Mouse (Mus musculus): ENCODE results near the gene Gpr153. TPM values are rescaled to one million over a fixed set of nuclear protein-coding genes. Genes with fewer than 3 reads are reported as not detected.

Gpr153 gene
- polyA plus RNA-seq, 1 experiment from 2014 or later = 13.1 TPM

- 82% methylated on average over 9 of the region's 9 CpGs for WGBS
- Histone ChIP-seq H3K4me1 (peaks cover 11% of the 10 kb centered on the region; the same call in 1 of the 2 replicates), H3K9me3 (replicated peaks) (no peaks in the 10 kb centered on the region), H3K4me2 (replicated peaks) (no peak overlapping the region), H3K4me3 (no peak overlapping the region), H3K27ac (no peak overlapping the region), H3K27me3 (peaks cover 40% of the 10 kb centered on the region), H3K36me3 (peaks cover 41% of the 10 kb centered on the region), H3K9ac (no peak overlapping the region)
- ATAC-seq (ENCODE audit: low FRiP score) = no peak
These were observed 33.5 kb downstream of the Gpr153 start for GRCm38 (mm10) chr4:152307542-152307941.

DNA sequence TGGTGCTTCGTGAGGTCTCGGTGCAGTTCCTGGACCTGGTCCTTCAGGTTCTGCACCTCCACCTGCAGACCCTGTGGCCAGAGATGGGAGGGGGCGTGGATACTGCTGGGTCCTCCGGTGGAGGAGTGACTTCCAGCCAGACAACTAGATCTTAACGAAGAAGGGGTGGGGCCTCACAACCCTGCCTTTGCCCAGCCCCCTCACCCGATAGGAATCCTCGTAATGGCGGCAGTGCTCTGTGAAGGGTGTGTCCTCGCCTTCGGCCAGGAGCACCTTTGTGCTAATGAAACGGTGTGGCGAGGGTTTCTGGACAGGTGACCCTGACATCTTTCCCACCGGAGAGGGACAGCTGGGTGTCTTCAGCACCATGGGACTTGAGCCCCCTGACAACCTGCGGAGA, 38.2 kb downstream of the Gpr153 start:
- no peak for ATAC-seq (ENCODE audit: low FRiP score)
- peaks cover 13% of the 10 kb centered on the region for H3K36me3 ChIP-seq
- peaks cover 87% of the 10 kb centered on the region for H3K27me3 ChIP-seq
- 4% methylated on average over 14 of the region's 14 CpGs for WGBS
- no peak overlapping the region for H3K9ac ChIP-seq
- H3K9me3 ChIP-seq (replicated peaks) = no peaks in the 10 kb centered on the region
- H3K4me2 ChIP-seq (replicated peaks) = peak overlapping the region; percentile 19; the same call in 1 of the 2 replicates
- peak overlapping the region; percentile 4; the same call in 1 of the 2 replicates for H3K4me3 ChIP-seq
- peaks cover 28% of the 10 kb centered on the region for H3K4me1 ChIP-seq
- H3K27ac ChIP-seq = no peak overlapping the region

GRCm38 (mm10) chr4:152313211-152313632, 39.2 kb downstream of the Gpr153 start:
- H3K36me3 ChIP-seq = peaks cover 9% of the 10 kb centered on the region
- peaks cover 97% of the 10 kb centered on the region for H3K27me3 ChIP-seq
- H3K4me1 ChIP-seq = peaks cover 28% of the 10 kb centered on the region
- under 1% methylated on average over 29 of the region's 29 CpGs for WGBS
- H3K9ac ChIP-seq = peak overlapping the region; percentile 44; the same call in 1 of the 2 replicates
- no peaks in the 10 kb centered on the region for H3K9me3 ChIP-seq (replicated peaks)
- ATAC-seq (ENCODE audit: low FRiP score) = 0 out of 2 replicates have a peak, but pooled peaks have one; percentile 29
- peak overlapping the region; percentile 54 for H3K4me2 ChIP-seq (replicated peaks)
- H3K27ac ChIP-seq = no peak overlapping the region
- H3K4me3 ChIP-seq = peak overlapping the region; percentile 33

GRCm38 (mm10) chr4:152313934-152314333, 39.9 kb downstream of the Gpr153 start:
- H3K36me3 ChIP-seq = peaks cover 2% of the 10 kb centered on the region
- peaks cover 35% of the 10 kb centered on the region for H3K4me1 ChIP-seq
- peak overlapping the region; percentile 54 for H3K4me2 ChIP-seq (replicated peaks)
- ATAC-seq (ENCODE audit: low FRiP score) = no peak
- H3K27me3 ChIP-seq = peaks cover 100% of the 10 kb centered on the region
- H3K4me3 ChIP-seq = peak overlapping the region; percentile 33
- H3K9ac ChIP-seq = no peak overlapping the region
- no peak overlapping the region for H3K27ac ChIP-seq
- no peaks in the 10 kb centered on the region for H3K9me3 ChIP-seq (replicated peaks)

GRCm38 (mm10) chr4:152315498-152316213, 41.6 kb downstream of the Gpr153 start:
- no peak overlapping the region for H3K27ac ChIP-seq
- 1% methylated on average over 43 of the region's 43 CpGs for WGBS
- no peak for ATAC-seq (ENCODE audit: low FRiP score)
- peaks cover 85% of the 10 kb centered on the region for H3K27me3 ChIP-seq
- peaks cover 36% of the 10 kb centered on the region for H3K4me1 ChIP-seq
- H3K9me3 ChIP-seq (replicated peaks) = no peaks in the 10 kb centered on the region
- H3K36me3 ChIP-seq = no peaks in the 10 kb centered on the region
- H3K4me3 ChIP-seq = peak overlapping the region; percentile 25
- peak overlapping the region; percentile 49 for H3K4me2 ChIP-seq (replicated peaks)
- H3K9ac ChIP-seq = peak overlapping the region; percentile 23; the same call in 1 of the 2 replicates

GRCm38 (mm10) chr4:152317631-152318033, 43.6 kb downstream of the Gpr153 start:
- no peak for ATAC-seq (ENCODE audit: low FRiP score)
- 82% methylated on average over 6 of the region's 6 CpGs for WGBS
- H3K4me1 ChIP-seq = peaks cover 28% of the 10 kb centered on the region
- H3K4me2 ChIP-seq (replicated peaks) = no peak overlapping the region
- no peaks in the 10 kb centered on the region for H3K36me3 ChIP-seq
- no peaks in the 10 kb centered on the region for H3K9me3 ChIP-seq (replicated peaks)
- H3K4me3 ChIP-seq = no peak overlapping the region
- H3K27me3 ChIP-seq = peaks cover 65% of the 10 kb centered on the region
- H3K27ac ChIP-seq = no peak overlapping the region
- no peak overlapping the region for H3K9ac ChIP-seq

DNA sequence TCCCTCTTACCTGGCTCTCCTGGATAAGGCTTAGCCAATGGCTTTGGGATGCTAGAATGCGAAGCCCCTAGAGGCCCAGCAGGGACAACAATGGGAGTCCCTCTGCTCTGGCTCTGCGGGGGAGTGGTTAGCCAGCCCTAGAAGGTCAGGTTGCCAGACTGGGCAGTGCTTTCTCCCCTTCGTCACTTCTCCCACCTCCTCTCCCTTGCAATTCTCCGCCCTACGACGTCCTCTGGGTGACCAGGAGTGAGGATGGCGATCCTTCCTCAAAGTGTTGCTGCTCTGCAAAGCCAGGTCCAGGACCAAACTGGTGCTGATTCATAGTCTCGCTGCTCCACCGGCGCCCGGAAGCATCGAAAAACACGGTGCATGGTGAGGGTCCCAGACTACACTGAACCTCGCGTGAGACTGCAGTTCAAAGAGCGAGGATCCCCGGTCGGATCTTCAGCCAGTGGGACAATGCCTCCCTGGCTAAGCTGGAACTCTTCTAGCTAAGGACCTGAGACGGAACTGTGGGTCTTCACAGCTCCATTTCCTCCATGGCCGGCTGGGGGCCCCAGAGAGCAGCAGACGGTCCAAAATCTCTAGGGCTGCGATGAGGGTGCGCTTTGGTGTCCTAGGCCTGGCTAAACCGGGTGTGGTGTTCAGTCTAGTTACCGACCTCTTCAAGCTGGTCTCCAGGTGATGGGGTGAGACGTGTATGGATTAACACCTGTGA, 44.6 kb downstream of the Gpr153 start, which contains the start of gene Rnf207:
Rnf207 (minus strand) TSS at position 477 of the 718 bp plus-strand sequence.
- peak within 1 kb of the TSS; percentile 18 for H3K4me3 ChIP-seq
- H3K9me3 ChIP-seq (replicated peaks) = no peaks in the 10 kb centered on the region
- no peak for ATAC-seq (ENCODE audit: low FRiP score)
- H3K9ac ChIP-seq = peak within 1 kb of the TSS; percentile 41; the same call in 1 of the 2 replicates
- peak within 1 kb of the TSS; percentile 35 for H3K4me2 ChIP-seq (replicated peaks)
- 3% methylated on average over 26 of the region's 26 CpGs for WGBS
- H3K27me3 ChIP-seq = peaks cover 55% of the 10 kb centered on the region
- H3K36me3 ChIP-seq = no peaks in the 10 kb centered on the region
- no peak within 1 kb of the TSS for H3K27ac ChIP-seq
- H3K4me1 ChIP-seq = peaks cover 18% of the 10 kb centered on the region

DNA sequence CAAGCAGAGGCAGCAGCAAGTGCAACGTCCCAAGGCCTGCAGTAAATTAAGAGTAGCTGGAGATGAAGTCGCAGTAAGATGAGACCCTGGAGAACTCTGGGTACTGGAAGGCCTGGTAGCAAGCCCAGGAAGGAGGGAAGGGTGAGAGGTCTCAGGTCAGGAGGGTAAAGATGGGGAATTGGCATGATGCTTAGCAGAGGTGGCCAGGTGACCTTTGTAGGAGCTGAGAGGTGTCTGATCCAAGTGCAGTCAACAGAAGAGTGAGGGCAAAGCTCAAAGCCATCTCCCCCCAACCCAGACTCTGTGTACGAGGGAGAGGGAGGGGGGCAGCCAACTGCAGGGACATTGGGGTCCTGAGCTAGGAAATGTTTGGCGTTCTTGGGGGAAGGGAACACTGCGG, 47.4 kb downstream of the Gpr153 start:
- no peak for ATAC-seq (ENCODE audit: low FRiP score)
- 0 out of 2 replicates have a peak overlapping the region, but pooled peaks have one; percentile 19 for H3K9ac ChIP-seq
- H3K4me1 ChIP-seq = peaks cover 9% of the 10 kb centered on the region
- no peak overlapping the region for H3K4me3 ChIP-seq
- H3K27ac ChIP-seq = no peak overlapping the region
- 58% methylated on average over 5 of the region's 5 CpGs for WGBS
- no peaks in the 10 kb centered on the region for H3K36me3 ChIP-seq
- H3K27me3 ChIP-seq = peaks cover 27% of the 10 kb centered on the region
- H3K4me2 ChIP-seq (replicated peaks) = no peak overlapping the region
- H3K9me3 ChIP-seq (replicated peaks) = no peaks in the 10 kb centered on the region

- Histone ChIP-seq H3K4me3 (peak overlapping the region; percentile 96), H3K9me3 (replicated peaks) (no peaks in the 10 kb centered on the region), H3K4me2 (replicated peaks) (peak overlapping the region; percentile 91), H3K27me3 (no peaks in the 10 kb centered on the region), H3K4me1 (peaks cover 18% of the 10 kb centered on the region), H3K9ac (no peak overlapping the region), H3K36me3 (peaks cover 21% of the 10 kb centered on the region), H3K27ac (no peak overlapping the region)
- ATAC-seq (ENCODE audit: low FRiP score) = peak; percentile 39
- WGBS = 54% methylated on average over 16 of the region's 16 CpGs
These were observed 50.9 kb downstream of the Gpr153 start for GRCm38 (mm10) chr4:152324641-152325562.

- H3K9me3 ChIP-seq (replicated peaks) = no peaks in the 10 kb centered on the region
- peak; percentile 95 for ATAC-seq (ENCODE audit: low FRiP score)
- H3K27ac ChIP-seq = peak within 1 kb of the TSS; percentile 25; the same call in 1 of the 2 replicates
- peaks cover 30% of the 10 kb centered on the region for H3K36me3 ChIP-seq
- peak within 1 kb of the TSS; percentile 93 for H3K9ac ChIP-seq
- H3K4me1 ChIP-seq = peaks cover 18% of the 10 kb centered on the region
- under 1% methylated on average over 70 of the region's 70 CpGs for WGBS
- no peaks in the 10 kb centered on the region for H3K27me3 ChIP-seq
- peak within 1 kb of the TSS; percentile 91 for H3K4me2 ChIP-seq (replicated peaks)
- peak within 1 kb of the TSS; percentile 96 for H3K4me3 ChIP-seq
These were observed 51.8 kb downstream of the Gpr153 start, which contains the start of gene Rpl22 for GRCm38 (mm10) chr4:152325574-152326411. Rpl22 (plus strand) TSS chr4:152325742.

DNA sequence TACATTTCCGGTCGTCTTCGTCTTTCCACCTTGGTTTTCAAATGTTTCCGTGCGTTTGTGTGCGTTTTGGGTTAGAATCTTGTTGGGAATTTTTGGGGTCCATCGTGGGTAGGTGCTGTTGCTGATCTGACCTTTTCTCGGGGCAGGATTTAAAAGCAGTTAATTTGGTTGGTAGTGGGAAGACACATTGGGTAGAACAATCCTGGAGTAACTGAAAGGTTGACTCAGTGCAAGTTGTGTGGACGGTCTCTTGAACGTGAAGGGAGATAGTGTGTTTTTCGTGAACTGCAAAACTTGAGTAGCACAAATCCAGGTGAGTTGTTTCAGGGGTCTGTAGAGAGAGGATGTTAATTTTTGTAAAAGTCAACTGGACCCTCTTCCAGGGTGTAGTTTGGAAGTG, 52.5 kb downstream of the Gpr153 start:
- Histone ChIP-seq H3K9ac (peak overlapping the region; percentile 93), H3K4me2 (replicated peaks) (peak overlapping the region; percentile 91), H3K9me3 (replicated peaks) (no peaks in the 10 kb centered on the region), H3K4me1 (peaks cover 18% of the 10 kb centered on the region), H3K27me3 (no peaks in the 10 kb centered on the region), H3K36me3 (peaks cover 38% of the 10 kb centered on the region), H3K4me3 (peak overlapping the region; percentile 96), H3K27ac (no peak overlapping the region)
- 2% methylated on average over 11 of the region's 11 CpGs for WGBS
- no peak for ATAC-seq (ENCODE audit: low FRiP score)

All from hindbrain, embryonic 12.5 days (tissue).